Mouse (Mus musculus) liver, adult 2 months (tissue): Measurements from ENCODE around the gene Grifin.

ENCODE experiments used
- CTCF ChIP-seq: fragments of 200-500 bp; IDR thresholded peaks from 2 replicates; pipeline ENCODE4 v1.5.1; 2011; ENCODE audit warnings: low read depth, low read length, control low read depth
- POLR2A ChIP-seq: fragments of 200-500 bp; IDR thresholded peaks from 2 replicates; pipeline ENCODE4 v1.6.1; 2011; ENCODE audit warnings: low read length, control low read depth; ENCODE audit not compliant: insufficient read depth; ENCODE audit errors: extremely low read depth

- TF ChIP-seq POLR2A (no peak), CTCF (no peak)
These were observed 49.9 kb downstream of the Grifin start for GRCm38 (mm10) chr5:140514799-140515486.
